Mouse (Mus musculus) G1E (cell line): Measurements from ENCODE around the gene Rassf8. TPM values are rescaled to one million over a fixed set of nuclear protein-coding genes. Genes with fewer than 3 reads are reported as not detected.

Source experiments
- ATAC-seq: 2 replicates; pipeline ENCODE4 v1.8.0; 2016; ENCODE audit warnings: mild to moderate bottlenecking; ENCODE audit not compliant: insufficient number of reproducible peaks, poor library complexity, low FRiP score, severe bottlenecking; ENCODE audit errors: extremely low read depth
- DNase-seq: peaks from one replicate; pipeline ENCODE4 v3.0.0; 2012; ENCODE audit warnings: low spot score
- H3K27me3 ChIP-seq: 2 replicates; pipeline ENCODE4 v1.6.1; 2012; ENCODE audit warnings: mild to moderate bottlenecking, low read length, inconsistent platforms; ENCODE audit not compliant: insufficient read depth
- H3K36me3 ChIP-seq: replicated peaks from 2 replicates; pipeline ENCODE3; 2012; ENCODE audit warnings: mild to moderate bottlenecking, inconsistent platforms
- H3K4me1 ChIP-seq: 2 replicates; pipeline ENCODE4 v1.6.1; 2012; ENCODE audit warnings: low read depth, low read length, inconsistent platforms, mixed read lengths; ENCODE audit not compliant: insufficient read depth
- H3K4me3 ChIP-seq: 2 replicates; pipeline ENCODE4 v1.5.1; 2012; ENCODE audit warnings: low read depth, mild to moderate bottlenecking, inconsistent platforms, low read length, moderate library complexity, mixed read lengths
- H3K9me3 ChIP-seq: replicated peaks from 2 replicates; pipeline ENCODE4 v1.6.1; 2012; ENCODE audit warnings: inconsistent platforms
- CTCF ChIP-seq: IDR thresholded peaks from 2 replicates; pipeline ENCODE4 v1.5.1; 2012; ENCODE audit warnings: low read depth, low read length, inconsistent platforms, mixed read lengths
- GATA1 ChIP-seq: IDR thresholded peaks from 2 replicates; pipeline ENCODE4 v1.6.1; 2012; ENCODE audit warnings: borderline replicate concordance, low read length, inconsistent platforms, mixed read lengths
- GATA2 ChIP-seq: IDR thresholded peaks from 2 replicates; pipeline ENCODE4 v1.6.1; 2012; ENCODE audit warnings: low read depth, low read length, inconsistent platforms, borderline replicate concordance
- POLR2AphosphoS5 ChIP-seq: IDR thresholded peaks from 2 replicates; pipeline ENCODE4 v1.6.1; 2012; ENCODE audit warnings: low read depth, low read length, inconsistent platforms; ENCODE audit not compliant: insufficient replicate concordance
- TAL1 ChIP-seq: conservative IDR thresholded peaks from 2 replicates; pipeline ENCODE4 v1.6.1; 2012; ENCODE audit warnings: low read depth, low read length, inconsistent platforms, mixed read lengths
- polyA plus RNA-seq: library from polyadenylated mRNA; stranded (reverse); fragments of >175 nt; gene quantifications from 2 replicates; pipeline ENCODE4 v1.2.3, GENCODE M21; 2012
- total RNA-seq, 2 experiments: library from RNA; stranded (forward) in 1 of 2; stranded (reverse) in 1 of 2; fragments of 200-1000 nt in 1 of 2; fragments of >200 nt in 1 of 2; fragmentation: Nextera tagmentation in 1 of 2; gene quantifications; 2 replicates each; pipeline ENCODE4 v1.2.3; 2014 to 2017

The Rassf8 gene
- total and polyA plus RNA-seq, 3 experiments, result 0.16 TPM; not detected in 2

GRCm38 (mm10) chr6:145865289-145865885 lies 118.8 kb downstream of the Rassf8 start, which contains the start of gene Bhlhe41:
TSS of gene Bhlhe41 (minus strand) at chr6:145865558.
- H3K4me1 ChIP-seq, result no peaks in the 10 kb centered on the region
- H3K9me3 ChIP-seq, result peaks cover 74% of the 10 kb centered on the region
- no peaks in the 10 kb centered on the region; the same call in 1 of the 2 replicates for H3K27me3 ChIP-seq
- no peak for ATAC-seq
- H3K4me3 ChIP-seq, result peak within 1 kb of the TSS; percentile 36; the same call in 1 of the 2 replicates
- H3K36me3 ChIP-seq, result no peaks in the 10 kb centered on the region
- TF ChIP-seq TAL1, result no peak
- no peak for TF ChIP-seq GATA2
- no peak for TF ChIP-seq CTCF
- no peak for TF ChIP-seq GATA1
- no peak for TF ChIP-seq POLR2AphosphoS5
- no peak for DNase-seq

GRCm38 (mm10) chr6:145865886-145866851 lies 119.6 kb downstream of the Rassf8 start:
- TF ChIP-seq GATA1, result no peak
- TF ChIP-seq CTCF, result no peak
- no peak for TF ChIP-seq TAL1
- no peak for TF ChIP-seq GATA2
- TF ChIP-seq POLR2AphosphoS5, result no peak
- Histone ChIP-seq H3K9me3 (peaks cover 76% of the 10 kb centered on the region), H3K4me1 (no peaks in the 10 kb centered on the region), H3K36me3 (no peaks in the 10 kb centered on the region), H3K4me3 (peak overlapping the region; percentile 36; the same call in 1 of the 2 replicates), H3K27me3 (no peaks in the 10 kb centered on the region; the same call in 1 of the 2 replicates)
- DNase-seq (no peak), ATAC-seq (no peak)

GRCm38 (mm10) chr6:145867111-145867510 lies 120.6 kb downstream of the Rassf8 start:
- no peak for ATAC-seq
- no peak for TF ChIP-seq GATA1
- TF ChIP-seq POLR2AphosphoS5, result no peak
- TF ChIP-seq CTCF, result no peak
- TF ChIP-seq TAL1, result no peak
- TF ChIP-seq GATA2, result no peak
- H3K27me3 ChIP-seq, result no peaks in the 10 kb centered on the region; the same call in 1 of the 2 replicates

More at GRCm38 (mm10) chr6:145867111-145867510, 120.6 kb downstream of the Rassf8 start:
- Histone ChIP-seq H3K4me1 (no peaks in the 10 kb centered on the region), H3K4me3 (no peak overlapping the region), H3K36me3 (no peaks in the 10 kb centered on the region), H3K9me3 (peaks cover 82% of the 10 kb centered on the region)
- DNase-seq, result no peak

Other genes starting within 250 kb of the Rassf8 start
- not detected in 2 replicates for gene Lmntd1, start 132.4 kb upstream of the Rassf8 start, total RNA-seq (2014; fragmentation: Nextera tagmentation)
- gene Lmntd1, start 132.4 kb upstream of the Rassf8 start, total RNA-seq (2017), result 0.22 and 0.35 TPM in 2 replicates
- not detected in 2 replicates for gene Lmntd1, start 132.4 kb upstream of the Rassf8 start, polyA plus RNA-seq
- not detected in 2 replicates for gene Tuba3b, start 131.0 kb upstream of the Rassf8 start, total RNA-seq (2014; fragmentation: Nextera tagmentation)
- not detected in 2 replicates for gene Tuba3b, start 131.0 kb upstream of the Rassf8 start, total RNA-seq (2017)
- gene Tuba3b, start 131.0 kb upstream of the Rassf8 start, polyA plus RNA-seq, result not detected in 2 replicates
- not detected in 2 replicates for gene Bhlhe41, start 118.8 kb downstream of the Rassf8 start, total RNA-seq (2014; fragmentation: Nextera tagmentation)
- gene Bhlhe41, start 118.8 kb downstream of the Rassf8 start, total RNA-seq (2017), result 0.11 TPM in 1 of 2 replicates, not detected in the other
- 0.01 TPM in 1 of 2 replicates, not detected in the other for gene Bhlhe41, start 118.8 kb downstream of the Rassf8 start, polyA plus RNA-seq
- not detected in 2 replicates for gene Sspn, start 184.9 kb downstream of the Rassf8 start, total RNA-seq (2014; fragmentation: Nextera tagmentation)
- gene Sspn, start 184.9 kb downstream of the Rassf8 start, total RNA-seq (2017), result 0.06 and 0.11 TPM in 2 replicates
- gene Sspn, start 184.9 kb downstream of the Rassf8 start, polyA plus RNA-seq, result not detected in 2 replicates